Mouse (Mus musculus) right cerebral cortex, postnatal 10 days (tissue): ENCODE measurements around the gene Dock1.
A peak's percentile ranks its signal among the peaks of the same experiment; 100 is the strongest.

Experiments used
- DNase-seq, 2 experiments: peaks; one replicate each; pipeline ENCODE4 v3.0.0; 2021; ENCODE audit warnings: low spot score in 2 of 2

Gene Dock1

GRCm38 (mm10) chr7:135054664-135055063 is 384.2 kb downstream of the Dock1 start:
- DNase-seq = no peak

GRCm38 (mm10) chr7:135059071-135059470 is 388.6 kb downstream of the Dock1 start:
- DNase-seq = peak; percentile 37 to 43

- no peak for DNase-seq
Observed at GRCm38 (mm10) chr7:135059562-135059961, 389.1 kb downstream of the Dock1 start.

- no peak for DNase-seq
Observed at GRCm38 (mm10) chr7:135063886-135064285, 393.4 kb downstream of the Dock1 start.

GRCm38 (mm10) chr7:135065301-135065700 is 394.8 kb downstream of the Dock1 start:
- no peak for DNase-seq

- DNase-seq = no peak
Observed at GRCm38 (mm10) chr7:135068887-135069286, 398.4 kb downstream of the Dock1 start.

GRCm38 (mm10) chr7:135076904-135077303 is 406.4 kb downstream of the Dock1 start:
- no peak for DNase-seq

GRCm38 (mm10) chr7:135077340-135077739 is 406.9 kb downstream of the Dock1 start:
- no peak for DNase-seq

- no peak for DNase-seq
Observed at GRCm38 (mm10) chr7:135077806-135078205, 407.4 kb downstream of the Dock1 start.

- DNase-seq = no peak
Observed at GRCm38 (mm10) chr7:135083421-135083820, 413.0 kb downstream of the Dock1 start.

GRCm38 (mm10) chr7:135084069-135084468 is 413.6 kb downstream of the Dock1 start:
- DNase-seq = no peak

- DNase-seq = no peak
Observed at GRCm38 (mm10) chr7:135086556-135086955, 416.1 kb downstream of the Dock1 start.

- no peak for DNase-seq
Observed at GRCm38 (mm10) chr7:135089626-135090025, 419.2 kb downstream of the Dock1 start.

- no peak for DNase-seq
Observed at GRCm38 (mm10) chr7:135093851-135094250, 423.4 kb downstream of the Dock1 start.

GRCm38 (mm10) chr7:135101921-135102320 is 431.5 kb downstream of the Dock1 start:
- no peak for DNase-seq

- DNase-seq = no peak
Observed at GRCm38 (mm10) chr7:135106536-135106935, 436.1 kb downstream of the Dock1 start.

GRCm38 (mm10) chr7:135110307-135110706 is 439.9 kb downstream of the Dock1 start:
- DNase-seq = no peak

GRCm38 (mm10) chr7:135125296-135126065 is 455.0 kb downstream of the Dock1 start:
- DNase-seq = no peak

- DNase-seq = no peak
Observed at GRCm38 (mm10) chr7:135132461-135132860, 462.0 kb downstream of the Dock1 start.

GRCm38 (mm10) chr7:135134619-135135018 is 464.2 kb downstream of the Dock1 start:
- no peak for DNase-seq

GRCm38 (mm10) chr7:135139153-135139612 is 468.7 kb downstream of the Dock1 start:
- peak; percentile 42 to 67 for DNase-seq

- no peak for DNase-seq
Observed at GRCm38 (mm10) chr7:135144731-135145130, 474.3 kb downstream of the Dock1 start.

- DNase-seq = peak in 1 of 2 experiments; percentile 42
Observed at GRCm38 (mm10) chr7:135150926-135151325, 480.5 kb downstream of the Dock1 start.

GRCm38 (mm10) chr7:135157571-135157970 is 487.1 kb downstream of the Dock1 start:
- DNase-seq = no peak
